Mouse (Mus musculus): ENCODE data around the gene Hmga2.
A peak's percentile ranks its signal among the peaks of the same experiment; 100 is the strongest.

Hmga2 gene

GRCm38 (mm10) chr10:120369187-120369805, 107.0 kb downstream of the Hmga2 start:
- TF ChIP-seq GATA4 (IDR thresholded peaks at IDR 0.05; ENCODE audit: insufficient replicate concordance, low read length) = no peak

GRCm38 (mm10) chr10:120366173-120366592, 110.1 kb downstream of the Hmga2 start:
- peak; percentile 91; the same call in 1 of the 2 replicates for TF ChIP-seq GATA4 (IDR thresholded peaks at IDR 0.05; ENCODE audit: insufficient replicate concordance, low read length)

DNA sequence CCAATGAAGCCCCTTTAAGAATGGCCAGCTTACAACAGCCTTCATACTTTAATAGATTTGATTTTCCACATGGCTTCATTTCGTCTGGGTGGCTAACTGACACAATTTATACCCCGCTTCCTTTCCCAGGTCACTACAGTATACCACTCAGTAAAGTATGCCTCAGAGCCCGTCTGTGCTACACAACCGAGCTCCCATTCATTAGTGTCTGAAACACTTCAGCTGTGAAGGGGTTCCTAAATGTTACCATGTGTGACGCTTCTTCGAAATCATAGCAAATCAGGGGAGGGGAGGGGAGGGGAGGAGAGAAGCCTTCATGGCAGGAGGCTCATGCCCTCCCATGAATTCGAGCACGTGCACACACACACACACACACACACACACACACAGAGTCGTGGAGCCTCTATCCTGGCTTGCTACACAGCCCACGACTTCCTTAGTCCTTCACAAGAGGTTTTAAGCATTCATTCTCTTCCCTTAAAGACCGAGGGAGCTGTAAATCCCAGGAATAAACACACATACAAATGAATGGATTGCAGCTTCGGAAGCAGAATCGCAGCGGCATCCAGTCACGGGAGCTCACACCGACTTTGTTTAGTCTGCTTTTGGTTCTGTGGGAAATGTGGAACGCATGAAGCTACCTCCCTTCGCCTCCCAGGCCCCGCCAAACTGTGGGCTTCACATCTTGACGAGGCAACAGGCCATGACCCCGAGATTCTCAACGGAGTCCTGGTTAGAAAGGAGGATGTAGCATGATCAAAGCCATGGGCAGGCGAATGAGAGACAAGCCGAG, 110.7 kb downstream of the Hmga2 start:
- no peak for TF ChIP-seq GATA4 (IDR thresholded peaks at IDR 0.05; ENCODE audit: insufficient replicate concordance, low read length)

- TF ChIP-seq GATA4 (IDR thresholded peaks at IDR 0.05; ENCODE audit: insufficient replicate concordance, low read length) = no peak
Observed at GRCm38 (mm10) chr10:120363983-120364582, 112.2 kb downstream of the Hmga2 start.

- TF ChIP-seq GATA4 (IDR thresholded peaks at IDR 0.05; ENCODE audit: insufficient replicate concordance, low read length) = no peak
Observed at GRCm38 (mm10) chr10:120354523-120355030, 121.7 kb downstream of the Hmga2 start.

DNA sequence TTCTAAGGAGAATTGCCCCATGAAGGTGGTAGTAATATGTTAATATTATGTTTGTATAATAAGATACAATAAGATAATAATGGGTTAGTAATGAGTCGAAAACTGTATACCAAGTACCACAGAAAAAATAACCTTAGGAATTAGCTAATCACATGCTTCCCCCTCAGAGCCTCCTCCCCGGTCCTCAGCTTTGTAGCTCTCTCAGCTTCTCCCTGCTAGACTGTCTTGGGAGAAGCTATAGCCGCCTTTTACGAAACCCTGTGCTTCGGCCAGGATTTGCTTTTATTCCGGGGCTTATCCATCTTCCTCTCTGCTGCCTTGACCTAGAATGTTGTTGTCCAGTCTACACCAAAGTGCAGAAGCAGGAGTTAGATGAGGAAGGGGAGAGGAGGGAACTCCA, 130.9 kb downstream of the Hmga2 start:
- no peak for TF ChIP-seq GATA4 (IDR thresholded peaks at IDR 0.05; ENCODE audit: insufficient replicate concordance, low read length)

- TF ChIP-seq GATA4 (IDR thresholded peaks at IDR 0.05; ENCODE audit: insufficient replicate concordance, low read length) = no peak
Observed at GRCm38 (mm10) chr10:120344558-120345318, 131.5 kb downstream of the Hmga2 start.

DNA sequence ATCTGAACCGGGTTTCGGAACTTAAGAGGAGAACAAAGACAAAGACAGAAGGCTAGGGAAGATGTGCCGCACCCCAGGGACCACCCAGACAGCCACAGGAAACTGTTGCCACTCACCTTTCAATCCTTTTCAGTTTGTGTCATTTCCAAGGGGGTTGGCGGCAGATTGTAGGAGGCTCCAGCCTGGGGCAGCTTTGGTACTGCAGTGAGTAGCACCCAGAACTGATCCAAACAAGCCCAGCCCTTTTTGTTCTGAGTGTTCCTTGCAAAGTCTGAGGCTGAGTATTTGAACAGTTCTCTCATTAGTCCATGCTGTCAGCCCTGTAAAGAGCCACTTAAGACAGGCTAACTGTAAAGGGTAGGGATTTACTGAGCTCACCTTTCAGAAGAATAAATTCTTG, 136.9 kb downstream of the Hmga2 start:
- no peak for TF ChIP-seq GATA4 (IDR thresholded peaks at IDR 0.05; ENCODE audit: insufficient replicate concordance, low read length)

DNA sequence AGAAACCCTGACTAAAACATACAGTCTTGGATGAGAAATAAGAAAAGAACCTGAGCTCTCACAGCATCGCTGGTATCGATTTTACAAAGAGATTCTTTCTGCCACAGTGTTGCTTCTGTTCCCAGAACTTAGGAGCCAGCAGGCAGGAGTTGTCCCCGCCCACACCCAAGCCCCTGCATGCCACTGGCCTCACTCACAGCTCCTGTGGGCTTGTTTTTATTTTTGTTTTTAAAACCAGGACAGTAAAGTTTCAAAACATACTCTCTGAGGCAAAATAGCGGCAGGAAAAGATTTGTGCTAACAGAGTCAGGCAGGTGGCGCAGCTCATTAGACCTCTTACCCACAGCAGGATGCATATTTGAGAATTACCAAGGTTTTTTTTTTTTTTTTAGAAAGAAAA, 137.4 kb downstream of the Hmga2 start:
- TF ChIP-seq GATA4 (IDR thresholded peaks at IDR 0.05; ENCODE audit: insufficient replicate concordance, low read length) = no peak

- TF ChIP-seq GATA4 (IDR thresholded peaks at IDR 0.05; ENCODE audit: insufficient replicate concordance, low read length) = no peak
Observed at GRCm38 (mm10) chr10:120327946-120328345, 148.3 kb downstream of the Hmga2 start.

GRCm38 (mm10) chr10:120323584-120324203, 152.6 kb downstream of the Hmga2 start:
- no peak for TF ChIP-seq GATA4 (IDR thresholded peaks at IDR 0.05; ENCODE audit: insufficient replicate concordance, low read length)

DNA sequence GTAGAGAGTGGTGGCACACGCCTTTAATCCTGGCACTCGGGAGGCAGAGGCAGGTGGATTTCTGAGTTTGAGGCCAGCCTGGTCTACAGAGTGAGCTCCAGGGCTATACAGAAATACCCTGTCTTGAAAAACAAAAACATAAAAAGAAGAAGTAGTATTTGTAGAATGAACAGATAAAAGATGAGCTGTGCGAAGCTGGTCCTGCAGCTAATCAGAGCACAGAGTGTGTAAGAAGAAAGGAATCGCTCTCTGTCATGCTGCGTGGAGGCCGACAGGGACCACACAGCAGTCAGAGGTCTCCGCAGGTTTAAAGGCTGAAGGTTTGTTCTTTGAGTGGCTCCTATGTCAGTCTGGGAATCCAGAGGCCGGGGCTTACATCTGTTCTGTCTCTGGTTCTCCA, 153.5 kb downstream of the Hmga2 start:
- no peak for TF ChIP-seq GATA4 (IDR thresholded peaks at IDR 0.05; ENCODE audit: insufficient replicate concordance, low read length)

GRCm38 (mm10) chr10:120319614-120320013, 156.7 kb downstream of the Hmga2 start:
- no peak for TF ChIP-seq GATA4 (IDR thresholded peaks at IDR 0.05; ENCODE audit: insufficient replicate concordance, low read length)

Data from liver, adult (tissue).